Mouse (Mus musculus) regulatory T cell (primary cell): ENCODE measurements around the gene Gm21915.

Source experiments
- in situ Hi-C: fragments of 300-600 bp; cut with MboI, MseI; formaldehyde crosslinking; loops from one replicate; pipeline ENCODE4 v1.15.1; 2025; ENCODE audit warnings: high pct_unique_total_duplicates

Gm21915 gene

GRCm38 (mm10) chr9:40666190-40666803, 4.1 kb upstream of the Gm21915 start:
- in situ Hi-C loops, result no loop called here

DNA sequence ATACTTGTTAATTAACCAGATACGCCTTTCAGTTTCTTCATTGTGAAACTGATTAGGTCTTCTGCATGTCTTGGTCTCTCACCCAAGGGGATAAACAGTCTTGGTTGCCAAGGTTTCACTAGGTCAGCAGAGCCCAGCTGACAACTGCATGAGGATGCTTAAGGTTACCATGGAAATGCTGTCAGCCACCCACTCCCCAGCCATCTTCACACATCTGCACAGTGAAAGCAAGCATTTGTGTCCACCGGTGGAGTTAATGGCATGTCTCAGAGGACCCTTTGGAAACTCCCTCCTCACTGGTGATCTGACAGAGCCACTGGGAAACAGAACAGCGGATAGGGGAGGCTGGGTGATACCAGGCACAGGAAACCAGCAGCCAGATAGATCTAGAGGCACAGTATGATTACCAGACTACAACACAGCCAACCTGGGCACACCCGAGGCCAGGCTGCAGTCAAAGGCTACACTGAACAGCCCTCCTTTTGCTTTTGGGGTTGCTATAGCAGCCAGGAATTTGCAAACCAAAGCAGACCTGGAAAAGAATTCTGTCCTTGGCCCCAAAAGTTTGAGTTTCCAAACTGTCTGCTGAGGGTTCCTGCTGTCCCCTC, 1.0 kb downstream of the Gm21915 start:
- in situ Hi-C loops, result no loop called here

DNA sequence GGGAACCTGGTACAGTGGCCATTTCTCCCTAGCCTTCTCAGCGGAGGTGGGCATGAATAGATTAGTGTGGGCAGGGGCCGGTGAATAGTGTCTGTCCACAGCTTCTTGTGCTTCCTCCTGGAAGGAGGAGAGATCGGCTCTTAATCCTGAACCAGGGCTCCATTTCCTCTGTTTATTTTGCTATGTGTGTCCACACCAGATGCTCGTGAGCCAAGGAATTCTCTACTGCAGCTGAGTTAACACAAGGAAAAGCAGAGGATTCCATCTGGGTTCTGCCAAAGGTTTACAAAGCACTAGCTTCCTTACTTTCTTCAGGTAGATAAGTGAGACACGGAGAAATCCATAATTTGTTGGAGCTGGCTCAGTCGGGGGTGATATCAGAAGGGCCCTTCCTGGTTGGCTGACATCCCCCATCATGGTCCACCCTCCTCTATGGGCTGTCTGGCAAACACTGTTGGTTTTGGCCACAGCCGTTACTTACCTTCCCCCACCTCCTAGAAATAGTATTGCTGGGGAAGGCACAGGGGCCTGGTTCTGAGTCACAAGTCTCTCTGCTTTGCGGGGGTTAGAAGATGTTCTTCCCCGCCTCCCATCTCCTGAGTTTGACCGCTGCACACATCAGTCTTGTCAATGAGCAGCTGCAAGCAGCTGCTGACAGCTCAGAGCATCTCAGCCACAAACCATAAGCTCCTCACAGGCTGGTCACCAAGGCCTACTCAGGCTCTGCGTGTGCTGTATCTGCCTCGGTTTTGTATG, 5.0 kb downstream of the Gm21915 start:
- in situ Hi-C loops, result no loop called here

- in situ Hi-C loops, result no loop called here
Observed at GRCm38 (mm10) chr9:40678653-40679052, 8.2 kb downstream of the Gm21915 start.

GRCm38 (mm10) chr9:40685801-40686420, 15.5 kb downstream of the Gm21915 start, which contains the start of gene Clmp:
Gene Clmp, plus strand, starts transcription at chr9:40685962.
- in situ Hi-C loops, result no loop called here

- in situ Hi-C loops, result no loop called here
Observed at GRCm38 (mm10) chr9:40686421-40686899, 16.0 kb downstream of the Gm21915 start.

- in situ Hi-C loops, result no loop called here
Observed at GRCm38 (mm10) chr9:40687053-40687452, 16.6 kb downstream of the Gm21915 start.

DNA sequence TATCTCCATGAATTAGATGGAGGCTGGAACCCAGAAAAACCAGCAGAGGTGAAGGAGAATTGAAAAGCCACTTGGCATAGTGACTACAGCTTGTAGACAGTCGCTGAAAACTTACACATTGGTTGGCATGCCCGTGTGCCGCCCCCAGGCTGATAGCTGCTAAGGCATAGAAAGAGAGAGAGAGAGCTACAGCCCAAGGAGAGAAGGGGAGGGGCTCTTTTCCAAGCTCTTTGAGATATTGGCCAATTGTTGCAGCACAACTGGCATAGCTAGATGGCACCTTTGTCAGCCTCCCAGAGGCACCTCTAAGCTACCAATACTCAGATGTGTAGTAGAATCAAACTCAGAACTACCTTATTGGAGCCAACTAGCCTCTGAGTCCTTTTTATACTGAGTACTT, 17.1 kb downstream of the Gm21915 start:
- in situ Hi-C loops, result no loop called here

DNA sequence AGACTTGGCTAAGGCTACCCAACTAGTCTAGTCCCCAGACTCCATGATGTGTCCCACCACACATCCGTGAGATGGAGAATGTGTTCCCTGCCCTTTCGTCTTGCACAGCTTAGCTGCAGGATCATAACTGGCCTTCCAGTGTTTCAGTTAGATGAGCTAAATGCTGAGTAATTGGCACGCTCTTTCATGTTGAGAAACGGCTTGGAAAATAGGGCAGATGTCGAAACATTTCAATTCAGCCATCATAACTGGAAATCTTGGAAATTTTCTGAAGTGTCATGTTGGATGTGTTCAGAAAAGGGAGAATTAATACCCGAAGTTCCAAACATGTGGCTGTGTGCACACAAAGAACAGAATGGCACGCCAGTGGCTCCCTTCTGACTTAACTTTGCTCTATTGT, 20.1 kb downstream of the Gm21915 start:
- in situ Hi-C loops, result no loop called here

GRCm38 (mm10) chr9:40693026-40693425, 22.6 kb downstream of the Gm21915 start:
- in situ Hi-C loops, result no loop called here

GRCm38 (mm10) chr9:40693768-40694167, 23.4 kb downstream of the Gm21915 start:
- in situ Hi-C loops, result no loop called here

DNA sequence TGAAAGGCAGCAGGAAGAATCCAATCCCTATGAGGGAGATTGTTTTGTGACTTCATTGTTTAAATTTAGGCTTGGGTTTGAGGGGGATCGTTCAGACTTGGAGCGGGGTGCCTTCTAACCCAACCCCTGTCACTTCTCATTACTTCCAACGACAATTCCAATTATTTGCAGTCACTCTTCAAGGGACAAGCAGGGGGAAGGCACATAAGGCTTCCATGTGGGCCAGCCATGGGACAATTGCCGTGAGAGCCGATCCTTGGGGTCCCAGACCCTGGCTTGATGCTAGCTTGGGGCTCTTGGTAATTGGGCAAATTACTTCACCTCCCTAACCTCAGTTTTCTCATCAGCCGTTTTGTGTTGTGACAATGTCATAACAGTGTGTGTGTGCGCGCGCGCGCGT, 23.9 kb downstream of the Gm21915 start:
- in situ Hi-C loops, result no loop called here

DNA sequence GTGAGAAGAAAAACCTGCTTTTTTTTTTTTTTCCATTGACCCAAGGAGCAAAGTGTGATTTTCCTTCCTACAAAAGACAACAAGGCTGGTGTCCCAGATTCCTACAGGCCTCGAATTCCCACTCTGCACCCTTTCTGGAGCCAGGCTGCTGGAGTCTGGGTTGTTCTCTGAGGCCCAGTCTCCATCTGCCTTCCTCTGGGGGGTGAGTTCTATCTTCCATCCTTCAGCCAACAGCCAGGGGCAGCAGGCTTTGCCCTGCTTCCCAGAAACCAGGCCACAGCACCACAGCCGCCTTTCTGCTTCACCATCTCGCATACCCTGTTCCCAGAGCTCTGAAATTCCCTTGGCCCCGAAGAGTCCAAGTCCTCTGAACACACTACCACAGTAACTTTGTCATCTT, 25.7 kb downstream of the Gm21915 start:
- in situ Hi-C loops, result no loop called here

GRCm38 (mm10) chr9:40699194-40699593, 28.8 kb downstream of the Gm21915 start:
- in situ Hi-C loops, result no loop called here

DNA sequence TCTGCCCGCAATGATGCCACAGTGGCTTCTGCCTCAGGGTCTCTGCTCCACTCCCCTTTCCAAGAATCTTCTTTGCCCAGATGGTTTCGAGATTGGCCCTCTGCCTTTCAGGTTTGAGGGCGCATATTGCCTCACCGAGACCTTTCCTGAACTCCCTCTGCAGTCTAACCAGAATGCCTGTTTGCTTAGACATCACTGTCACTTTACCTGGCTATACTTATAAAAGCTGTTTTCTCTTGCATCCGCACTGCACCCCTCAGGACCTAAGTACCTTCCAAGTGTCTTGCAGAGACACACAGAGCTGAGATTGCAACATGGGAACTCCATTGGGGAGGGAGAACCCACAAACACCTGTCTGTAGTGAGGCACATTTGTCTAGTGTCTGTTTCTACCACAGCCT, 29.8 kb downstream of the Gm21915 start:
- in situ Hi-C loops, result no loop called here

- in situ Hi-C loops, result no loop called here
Observed at GRCm38 (mm10) chr9:40704364-40705276, 34.2 kb downstream of the Gm21915 start.

DNA sequence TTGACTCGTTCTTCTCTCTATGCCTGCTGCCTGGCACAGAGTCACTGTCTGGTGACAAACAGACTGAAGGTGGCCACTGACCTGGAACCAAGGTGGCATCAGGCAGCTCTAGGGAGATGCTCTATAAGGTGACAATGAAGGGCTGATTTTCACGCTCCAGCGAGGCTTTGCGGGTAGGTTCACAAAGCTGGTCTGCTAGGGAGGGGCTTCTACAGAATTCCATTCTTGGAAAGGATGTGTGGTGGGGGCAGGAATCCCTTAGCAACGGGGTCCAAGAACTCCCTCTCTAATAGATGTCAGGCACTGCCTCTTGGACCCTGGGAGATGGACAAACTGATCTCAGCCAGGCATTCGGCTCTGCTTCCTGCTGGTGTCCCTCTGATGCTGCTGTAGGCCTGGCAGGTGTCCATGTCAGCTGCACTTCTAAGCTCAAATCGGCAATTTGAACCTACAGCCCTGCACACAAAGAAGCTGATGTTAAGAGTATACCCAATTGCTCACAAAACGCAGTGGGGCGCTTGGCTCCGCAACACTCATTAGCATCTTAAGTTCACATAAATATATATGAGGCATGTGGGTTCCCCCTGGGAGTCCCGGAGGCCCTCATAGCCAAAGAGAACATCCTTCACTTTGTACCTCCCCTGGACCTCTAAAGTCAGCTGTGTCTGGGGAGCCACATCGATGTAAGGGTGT, 38.2 kb downstream of the Gm21915 start:
- in situ Hi-C loops, result no loop called here

DNA sequence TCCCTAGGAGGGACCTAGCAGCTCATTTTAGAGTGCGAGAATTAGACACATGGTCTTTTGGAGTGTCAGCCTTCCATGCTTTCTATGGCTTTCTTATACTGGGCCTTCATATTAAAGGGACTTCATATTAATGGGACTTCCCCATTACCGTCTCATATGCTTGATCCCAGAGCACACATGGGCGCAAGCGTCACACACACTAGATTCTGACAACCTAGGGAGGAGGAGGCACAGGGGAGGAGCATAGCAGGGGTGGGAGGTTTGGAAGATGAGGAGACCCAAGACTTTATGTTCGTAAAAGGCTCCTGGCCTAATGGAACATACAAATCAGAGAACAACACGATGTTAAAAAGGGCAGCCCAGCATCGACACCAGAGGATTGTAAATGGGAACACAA, 38.7 kb downstream of the Gm21915 start:
- in situ Hi-C loops, result no loop called here

DNA sequence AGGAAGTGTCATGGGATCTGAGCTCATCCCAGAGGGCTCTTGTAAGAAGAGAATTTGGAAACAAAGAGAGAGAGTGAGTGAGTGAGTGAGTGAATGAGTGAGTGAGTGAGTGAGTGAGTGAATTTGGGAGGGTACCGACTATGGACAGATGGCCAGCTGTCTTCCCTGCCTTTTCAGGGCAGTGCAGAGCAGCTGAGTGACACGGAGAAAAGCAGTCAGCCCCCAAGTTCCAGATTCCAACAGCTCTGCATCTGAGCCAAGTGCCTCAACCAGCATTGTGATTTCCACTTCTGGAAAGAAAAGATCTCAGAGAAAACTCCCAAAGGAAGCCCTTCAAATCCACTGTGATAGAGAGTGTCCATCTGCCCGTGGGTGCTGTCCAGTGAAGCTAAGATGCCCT, 39.2 kb downstream of the Gm21915 start:
- in situ Hi-C loops, result no loop called here

GRCm38 (mm10) chr9:40709991-40710390, 39.6 kb downstream of the Gm21915 start:
- in situ Hi-C loops, result no loop called here

- in situ Hi-C loops, result no loop called here
Observed at GRCm38 (mm10) chr9:40711654-40712053, 41.2 kb downstream of the Gm21915 start.
